Comparison of ENCODE assay signal across 11 mouse cellular contexts in the genomic region with DNA sequence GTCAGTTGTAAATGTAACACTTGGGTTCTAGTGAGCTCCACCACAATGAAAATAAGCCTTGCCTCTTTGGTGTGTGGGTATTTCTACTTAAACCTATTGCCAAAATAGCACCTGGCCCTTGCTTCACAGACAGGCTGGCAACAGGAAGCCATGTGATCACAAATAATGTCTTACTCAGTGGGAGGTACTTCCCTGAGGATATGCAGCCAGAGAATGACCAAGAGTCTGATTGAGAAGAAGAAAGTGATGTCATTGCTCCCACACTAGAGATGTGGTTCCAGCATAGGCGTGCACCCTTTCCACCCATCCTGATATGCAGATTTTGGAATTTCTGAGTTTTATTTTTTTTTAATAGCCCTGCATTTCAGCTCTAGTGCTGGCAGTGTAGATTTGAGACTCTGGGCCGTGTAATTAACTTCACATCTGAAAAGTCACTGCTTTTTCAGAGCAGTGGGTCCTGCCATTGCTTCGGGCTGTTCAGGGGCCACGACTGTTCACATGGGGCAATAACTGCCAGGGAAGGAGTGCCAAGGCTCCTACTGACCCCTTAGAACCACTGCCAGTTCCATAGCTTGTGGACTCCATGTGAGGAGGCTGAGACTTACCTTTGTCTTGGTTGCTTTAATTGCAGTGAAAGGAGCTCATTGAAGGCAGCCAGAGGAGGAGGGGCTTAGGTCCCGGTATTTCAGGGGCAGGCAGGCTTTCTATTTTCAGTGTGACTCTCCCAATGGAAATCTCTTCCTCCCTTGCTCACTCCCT.
DNase-seq lines count a peak whose midpoint lies in the region; ATAC-seq and TF ChIP-seq lines count a peak whose summit lies in the region.
"Had no signal": no experiment of that assay in that cellular context is flagged by ENCODE, and none has a peak within 500 bp of the region (broad histone marks: within the 10 kb centered on the region; RNA-seq: fewer than 3 reads in every experiment).

No protein-coding gene starts in this region.

- H3K4me3 ChIP-seq in layer of hippocampus, adult 2 months = no peak overlapping the region; the same call in 1 of the 2 replicates
- no peak overlapping the region for H3K4me3 ChIP-seq in forebrain, embryonic 11.5 days (ENCODE audit: low read depth, low read length)
- no peak overlapping the region for H3K4me3 ChIP-seq in midbrain, postnatal 0 days (ENCODE audit: low read depth, low read length)

- 49% methylated on average over 5 of the region's 5 CpGs for WGBS in forebrain, embryonic 11.5 days
- 55% methylated on average over 5 of the region's 5 CpGs for WGBS in midbrain, postnatal 0 days

- peak; percentile 76 for ATAC-seq in forebrain, embryonic 11.5 days (replicated peaks; ENCODE audit: low FRiP score)
- ATAC-seq in midbrain, postnatal 0 days (ENCODE audit: low FRiP score) = no peak
- ATAC-seq in megakaryocyte, adult 5-6 weeks (ENCODE audit: poor library complexity, severe bottlenecking) = no peak

- H3K27me3 ChIP-seq in forebrain, embryonic 11.5 days (ENCODE audit: control insufficient read depth, insufficient read depth, low read length) = no peaks in the 10 kb centered on the region
- no peaks in the 10 kb centered on the region for H3K27me3 ChIP-seq in midbrain, postnatal 0 days (ENCODE audit: insufficient read depth, low read length)

- H3K4me2 ChIP-seq in forebrain, embryonic 11.5 days (ENCODE audit: low read depth, low read length, severe bottlenecking) = no peak overlapping the region
- H3K4me2 ChIP-seq in midbrain, postnatal 0 days (ENCODE audit: low read depth, low read length, poor library complexity, severe bottlenecking) = no peak overlapping the region; the same call in 1 of the 2 replicates

- no peaks in the 10 kb centered on the region for H3K36me3 ChIP-seq in forebrain, embryonic 11.5 days (ENCODE audit: control insufficient read depth, insufficient read depth, low read length)
- no peaks in the 10 kb centered on the region for H3K36me3 ChIP-seq in midbrain, postnatal 0 days (ENCODE audit: insufficient read depth, low read length)

- H3K27ac ChIP-seq in layer of hippocampus, adult 2 months = peak overlapping the region; percentile 24; the same call in 1 of the 2 replicates
- H3K27ac ChIP-seq in forebrain, embryonic 11.5 days (ENCODE audit: low read depth, low read length) = no peak overlapping the region
- H3K27ac ChIP-seq in midbrain, postnatal 0 days (ENCODE audit: low read depth, low read length) = no peak overlapping the region
- H3K27ac ChIP-seq: macrophage had no signal

- H3K4me1 ChIP-seq in forebrain, embryonic 11.5 days (replicated peaks; ENCODE audit: control insufficient read depth, insufficient read depth, low read length) = 0 out of 2 replicates have a peak, but pooled peaks cover 2% of the 10 kb centered on the region
- peaks cover 10% of the 10 kb centered on the region; the same call in 1 of the 2 replicates for H3K4me1 ChIP-seq in midbrain, postnatal 0 days (ENCODE audit: insufficient read depth, low read length)

- no peak overlapping the region for H3K9ac ChIP-seq in forebrain, embryonic 11.5 days (ENCODE audit: low read length)
- no peak overlapping the region for H3K9ac ChIP-seq in midbrain, postnatal 0 days (replicated peaks; ENCODE audit: low read length, poor library complexity, severe bottlenecking)

- no peak for TF ChIP-seq CTCF in layer of hippocampus, adult 2 months (conservative IDR thresholded peaks at IDR 0.05)
- no peak for TF ChIP-seq CTCF in midbrain, postnatal 0 days (IDR thresholded peaks at IDR 0.05)

- no peaks in the 10 kb centered on the region for H3K9me3 ChIP-seq in forebrain, embryonic 11.5 days (ENCODE audit: control insufficient read depth, low read length)
- no peaks in the 10 kb centered on the region for H3K9me3 ChIP-seq in midbrain, postnatal 0 days (ENCODE audit: low read length)

- DNase-seq in layer of hippocampus, adult 2 months (ENCODE audit: low spot score in 2 of 2) = no peak
- no peak for DNase-seq in layer of hippocampus, adult 9-11 months
- peak; percentile 62 to 70 for DNase-seq in cerebellum, adult 18-20 months
- no peak for DNase-seq in forebrain, embryonic 11.5 days (ENCODE audit: low spot score)
- DNase-seq in midbrain, postnatal 0 days (ENCODE audit: low spot score) = peak; percentile 44
- DNase-seq in gastrocnemius, adult 18-20 months (ENCODE audit: low spot score) = no peak
- DNase-seq in ovary, adult 18-20 months (ENCODE audit: low spot score) = no peak
- DNase-seq: gastrocnemius, postnatal 36 days; kidney, adult 11 months had no signal

Comparison
In these comparisons a context has a peak if more than half of its experiments do, and no peak if none do; other contexts are left out.
1. DNase-seq: peak in cerebellum, adult 18-20 months (2 of 2) and midbrain, postnatal 0 days (single experiment); none in layer of hippocampus, adult 2 months (0 of 2), layer of hippocampus, adult 9-11 months (single experiment), forebrain, embryonic 11.5 days (single experiment), gastrocnemius, adult 18-20 months (single experiment) and ovary, adult 18-20 months (single experiment).